In genomic region chr1:133382008-133382407, GRCm38 (mm10) we compare ENCODE assay signal across 9 mouse cellular contexts. TPM values are rescaled to one million over a fixed set of nuclear protein-coding genes. Genes with fewer than 3 reads are reported as not detected.
DNase-seq lines count a peak whose midpoint lies in the region; ATAC-seq lines count a peak whose summit lies in the region.
"Had no signal": no experiment of that assay in that cellular context is flagged by ENCODE, and none has a peak within 500 bp of the region (broad histone marks: within the 10 kb centered on the region; RNA-seq: fewer than 3 reads in every experiment).

No protein-coding gene starts in this region.

- H3K4me1 ChIP-seq in heart, embryonic 10.5 days = peaks cover 41% of the 10 kb centered on the region
- H3K4me1 ChIP-seq in heart, embryonic 12.5 days (replicated peaks) = peaks cover 21% of the 10 kb centered on the region
- H3K4me1 ChIP-seq in intestine, embryonic 16.5 days (ENCODE audit: control insufficient read depth, insufficient read depth, low read length) = no peaks in the 10 kb centered on the region

- peak overlapping the region; percentile 49; the same call in 1 of the 2 replicates for H3K27ac ChIP-seq in heart, embryonic 10.5 days
- no peak overlapping the region for H3K27ac ChIP-seq in heart, embryonic 12.5 days (ENCODE audit: poor library complexity, severe bottlenecking)
- no peak overlapping the region for H3K27ac ChIP-seq in intestine, embryonic 16.5 days (ENCODE audit: low read length)
- H3K27ac ChIP-seq: embryonic facial prominence, embryonic 12.5 days had no signal

- 6% methylated on average over 9 of the region's 9 CpGs for WGBS in heart, embryonic 10.5 days
- whole genome bisulfite sequencing in heart, embryonic 12.5 days = 8% methylated on average over 9 of the region's 9 CpGs
- 9% methylated on average over 9 of the region's 9 CpGs for WGBS in intestine, embryonic 16.5 days

- H3K9me3 ChIP-seq in heart, embryonic 10.5 days = no peaks in the 10 kb centered on the region
- no peaks in the 10 kb centered on the region for H3K9me3 ChIP-seq in heart, embryonic 12.5 days (replicated peaks)
- H3K9me3 ChIP-seq in intestine, embryonic 16.5 days (ENCODE audit: control insufficient read depth, low read length) = no peaks in the 10 kb centered on the region
- H3K9me3 ChIP-seq: embryonic facial prominence, embryonic 12.5 days had no signal

- H3K27me3 ChIP-seq in heart, embryonic 10.5 days (ENCODE audit: insufficient read depth, poor library complexity, severe bottlenecking) = peaks cover 6% of the 10 kb centered on the region; the same call in 1 of the 2 replicates
- no peaks in the 10 kb centered on the region for H3K27me3 ChIP-seq in heart, embryonic 12.5 days (replicated peaks)
- no peaks in the 10 kb centered on the region for H3K27me3 ChIP-seq in intestine, embryonic 16.5 days (replicated peaks; ENCODE audit: control insufficient read depth, insufficient read depth, low read length)
- H3K27me3 ChIP-seq: embryonic facial prominence, embryonic 12.5 days had no signal

- no peak overlapping the region for H3K4me3 ChIP-seq in heart, embryonic 10.5 days
- no peak overlapping the region for H3K4me3 ChIP-seq in heart, embryonic 12.5 days
- H3K4me3 ChIP-seq in intestine, embryonic 16.5 days (ENCODE audit: low read length) = no peak overlapping the region
- H3K4me3 ChIP-seq: embryonic facial prominence, embryonic 12.5 days had no signal

- H3K4me2 ChIP-seq in heart, embryonic 12.5 days = no peak overlapping the region
- H3K4me2 ChIP-seq in intestine, embryonic 16.5 days (ENCODE audit: low read depth, low read length) = no peak overlapping the region
- H3K4me2 ChIP-seq: embryonic facial prominence, embryonic 12.5 days had no signal

- H3K9ac ChIP-seq in heart, embryonic 12.5 days = no peak overlapping the region
- H3K9ac ChIP-seq in intestine, embryonic 16.5 days (ENCODE audit: low read depth, low read length) = no peak overlapping the region
- H3K9ac ChIP-seq: embryonic facial prominence, embryonic 12.5 days had no signal

- peak; percentile 90 for DNase-seq in heart, embryonic 10.5 days (ENCODE audit: low spot score)
- DNase-seq in Muller cell, postnatal 12 days (ENCODE audit: inconsistent ontology term) = peak; percentile 79
- peak; percentile 15 for DNase-seq in fibroblast of lung, adult 2 months (ENCODE audit: low read depth)
- peak; percentile 58 to 68 for DNase-seq in lung, postnatal 4 days
- peak; percentile 64 for DNase-seq in testis, postnatal 10 days (ENCODE audit: low spot score)
- DNase-seq in frontal cortex, postnatal 36 days (ENCODE audit: low spot score in 2 of 2) = no peak

- H3K36me3 ChIP-seq in heart, embryonic 10.5 days = peaks cover 22% of the 10 kb centered on the region
- peaks cover 24% of the 10 kb centered on the region for H3K36me3 ChIP-seq in heart, embryonic 12.5 days
- H3K36me3 ChIP-seq in intestine, embryonic 16.5 days (ENCODE audit: control insufficient read depth, insufficient read depth, low read length) = peaks cover 8% of the 10 kb centered on the region; the same call in 1 of the 2 replicates

- ATAC-seq in heart, embryonic 12.5 days (ENCODE audit: insufficient number of reproducible peaks, low FRiP score) = no peak
- ATAC-seq in intestine, embryonic 16.5 days = peak; percentile 19; the same call in 1 of the 2 replicates

RNA-seq across cellular contexts. Expression of gene Etnk2, which starts 18.6 kb away (rescaled TPM):
- 1.5 and 2.1 TPM in 2 replicates for polyA plus RNA-seq in heart, embryonic 10.5 days (2016; fragmentation: Nextera tagmentation; extraction: Ambion mirVana)
- polyA plus RNA-seq in heart, embryonic 12.5 days (2016; fragmentation: Nextera tagmentation; extraction: Ambion mirVana) = 1.7 and 2.1 TPM in 2 replicates
- 3.0 and 3.5 TPM in 2 replicates for polyA plus RNA-seq in intestine, embryonic 16.5 days (2015; fragmentation: Nextera tagmentation; extraction: Ambion mirVana)

RNA-seq across cellular contexts. Expression of gene Ren1, which starts 31.7 kb away (rescaled TPM):
- polyA plus RNA-seq in heart, embryonic 10.5 days (2016; fragmentation: Nextera tagmentation; extraction: Ambion mirVana) = 0.11 and 0.34 TPM in 2 replicates
- 0.18 TPM in 1 of 2 replicates, not detected in the other for polyA plus RNA-seq in heart, embryonic 12.5 days (2016; fragmentation: Nextera tagmentation; extraction: Ambion mirVana)
- polyA plus RNA-seq in intestine, embryonic 16.5 days (2015; fragmentation: Nextera tagmentation; extraction: Ambion mirVana) = 1.3 and 6.7 TPM in 2 replicates

RNA-seq across cellular contexts. Expression of gene Sox13, which starts 42.2 kb away (rescaled TPM):
- 4.2 and 8.5 TPM in 2 replicates for polyA plus RNA-seq in heart, embryonic 10.5 days (2016; fragmentation: Nextera tagmentation; extraction: Ambion mirVana)
- 6.6 and 6.8 TPM in 2 replicates for polyA plus RNA-seq in heart, embryonic 12.5 days (2016; fragmentation: Nextera tagmentation; extraction: Ambion mirVana)
- 5.5 and 7.0 TPM in 2 replicates for polyA plus RNA-seq in intestine, embryonic 16.5 days (2015; fragmentation: Nextera tagmentation; extraction: Ambion mirVana)

Comparison
In these comparisons a context has a peak if more than half of its experiments do, and no peak if none do; other contexts are left out.
1. DNase-seq: peak in heart, embryonic 10.5 days (single experiment), Muller cell, postnatal 12 days (single experiment), fibroblast of lung, adult 2 months (single experiment), lung, postnatal 4 days (2 of 2) and testis, postnatal 10 days (single experiment); none in frontal cortex, postnatal 36 days (0 of 2).